Mouse (Mus musculus): ENCODE results near the gene Izumo1r. TPM values are rescaled to one million over a fixed set of nuclear protein-coding genes. Genes with fewer than 3 reads are reported as not detected.
A peak's percentile ranks its signal among the peaks of the same experiment; 100 is the strongest.

The Izumo1r gene
- polyA plus RNA-seq, 1 experiment from 2014 or later = 0.13 TPM

DNA sequence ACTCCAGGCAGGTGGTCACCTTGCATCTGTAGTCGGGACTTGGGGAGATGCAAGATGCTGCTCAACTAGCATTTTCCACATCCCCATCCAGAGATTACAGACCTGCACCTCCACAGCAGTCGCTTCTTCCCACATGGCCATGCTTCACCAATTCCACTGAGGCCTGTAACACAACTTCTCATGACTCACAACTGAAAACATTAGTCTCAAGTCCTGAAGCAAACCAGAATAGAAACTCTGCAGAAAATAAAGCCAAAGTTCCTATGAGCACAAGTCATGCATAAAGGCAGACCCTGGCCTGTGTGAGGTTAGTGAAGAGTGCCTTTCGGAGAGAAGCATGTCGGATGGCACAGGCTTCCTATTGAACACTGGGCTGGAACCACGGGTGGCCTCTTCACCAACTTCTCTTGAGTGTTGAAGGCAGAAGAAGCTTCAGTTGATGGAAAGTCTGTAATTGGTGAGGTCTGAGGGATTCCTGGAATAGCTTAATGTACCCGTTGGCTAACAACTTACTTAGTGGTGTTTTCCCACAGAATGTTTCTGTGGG is 60.4 kb downstream of the Izumo1r start:
- Histone ChIP-seq H3K4me1 (replicated peaks) (peaks cover 7% of the 10 kb centered on the region), H3K36me3 (no peaks in the 10 kb centered on the region), H3K9me3 (replicated peaks) (no peaks in the 10 kb centered on the region), H3K27me3 (no peaks in the 10 kb centered on the region), H3K4me2 (no peak overlapping the region), H3K27ac (no peak overlapping the region), H3K4me3 (no peak overlapping the region), H3K9ac (no peak overlapping the region)
- ATAC-seq (replicated peaks; ENCODE audit: insufficient number of reproducible peaks, insufficient read depth, low FRiP score, low read depth) = no peak
- 86% methylated on average over 6 of the region's 6 CpGs for WGBS

DNA sequence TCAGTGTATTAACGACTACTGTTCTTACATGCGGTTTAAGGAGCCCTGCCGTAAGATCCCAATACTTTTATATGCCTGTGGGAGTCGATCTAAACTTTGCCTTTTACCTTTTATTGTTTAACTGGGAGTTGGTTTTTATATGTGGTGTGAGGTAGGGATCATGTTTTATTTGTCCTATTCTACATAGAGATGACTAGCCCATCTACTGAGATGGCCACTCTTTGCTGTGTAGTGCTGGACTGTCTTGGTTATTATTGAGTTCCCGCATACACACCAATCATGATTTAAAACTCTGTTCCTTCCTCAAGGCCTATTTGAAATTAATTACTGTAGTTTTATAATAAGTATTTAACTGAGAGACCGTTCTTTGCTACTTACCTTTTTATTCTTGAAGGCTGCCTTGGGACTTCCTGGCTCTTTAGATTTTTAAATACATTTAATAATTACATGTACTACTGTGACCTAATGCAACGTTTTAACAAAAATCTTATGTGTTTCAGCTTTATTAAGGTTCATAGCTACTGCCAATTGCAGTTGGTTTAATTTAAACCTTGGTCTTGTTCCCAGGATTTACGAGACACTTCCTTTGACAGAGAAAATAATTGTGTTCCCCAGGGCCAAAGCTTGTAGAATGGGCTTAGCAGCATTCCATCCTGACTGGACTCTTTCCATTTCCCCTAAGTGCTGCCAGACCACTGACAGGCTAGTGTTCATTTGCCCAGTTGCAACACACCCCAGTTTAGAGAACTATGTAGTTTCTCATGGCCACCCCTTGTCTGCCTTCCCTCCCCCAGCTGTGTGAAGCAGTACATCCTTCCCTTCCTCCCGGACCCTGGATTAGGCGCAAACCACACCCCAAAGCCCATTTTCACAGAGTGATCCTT is 61.6 kb downstream of the Izumo1r start:
- H3K4me2 ChIP-seq = no peak overlapping the region

DNA sequence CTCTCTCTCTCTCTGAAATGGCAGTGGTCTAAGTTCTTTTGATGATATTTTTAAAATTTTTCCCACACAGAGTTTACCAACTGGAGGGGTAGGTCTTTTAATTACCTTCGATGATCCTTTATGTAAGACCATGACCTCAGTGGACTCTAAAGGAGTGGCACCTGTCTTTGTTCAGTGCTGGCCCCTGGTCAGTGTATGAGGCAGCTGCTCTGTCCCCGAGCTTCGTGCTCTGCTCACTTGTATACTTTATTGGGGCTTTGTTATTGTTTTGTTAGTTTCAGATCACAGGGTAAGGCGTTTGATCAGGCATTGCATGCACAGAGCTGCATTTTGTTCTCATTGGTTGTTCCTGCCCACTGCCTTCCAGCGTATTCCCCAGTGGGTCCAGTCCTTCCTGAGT is 63.8 kb downstream of the Izumo1r start:
- Histone ChIP-seq H3K9me3 (replicated peaks) (no peaks in the 10 kb centered on the region), H3K4me3 (no peak overlapping the region), H3K4me1 (replicated peaks) (peaks cover 7% of the 10 kb centered on the region), H3K4me2 (no peak overlapping the region), H3K36me3 (0 out of 2 replicates have a peak, but pooled peaks cover 2% of the 10 kb centered on the region), H3K9ac (no peak overlapping the region), H3K27ac (no peak overlapping the region), H3K27me3 (no peaks in the 10 kb centered on the region)
- WGBS = 85% methylated on average over 5 of the region's 5 CpGs
- ATAC-seq (replicated peaks; ENCODE audit: insufficient number of reproducible peaks, insufficient read depth, low FRiP score, low read depth) = no peak

More for the DNA sequence above, 61.6 kb downstream of the Izumo1r start:
- Histone ChIP-seq H3K36me3 (no peaks in the 10 kb centered on the region), H3K4me3 (no peak overlapping the region), H3K4me1 (replicated peaks) (peaks cover 7% of the 10 kb centered on the region), H3K9ac (no peak overlapping the region), H3K9me3 (replicated peaks) (no peaks in the 10 kb centered on the region), H3K27me3 (no peaks in the 10 kb centered on the region), H3K27ac (peak overlapping the region; percentile 45)
- peak; percentile 60 for ATAC-seq (replicated peaks; ENCODE audit: insufficient number of reproducible peaks, insufficient read depth, low FRiP score, low read depth)
- 72% methylated on average over 10 of the region's 10 CpGs for WGBS

DNA sequence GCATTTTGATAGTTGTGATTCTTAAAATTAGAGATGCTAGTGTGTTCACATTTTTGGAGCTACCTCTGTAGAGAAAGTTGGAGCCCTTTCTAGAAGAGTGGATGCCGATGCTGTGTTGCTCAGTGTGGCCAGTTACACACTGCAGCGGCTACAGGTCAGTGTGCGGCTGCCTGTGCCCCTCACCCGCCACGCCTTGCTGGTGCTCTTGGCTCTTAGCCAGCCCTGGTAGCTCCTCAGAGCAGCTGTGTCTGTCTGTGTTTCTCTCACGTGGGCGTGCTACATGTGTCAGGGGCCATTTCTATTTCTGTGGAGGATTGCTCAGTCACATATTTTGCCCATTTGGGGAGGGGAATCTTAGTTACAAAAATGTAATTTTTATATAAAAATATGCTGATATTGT is 64.2 kb downstream of the Izumo1r start:
- Histone ChIP-seq H3K4me2 (peak overlapping the region; percentile 24; the same call in 1 of the 2 replicates), H3K9me3 (replicated peaks) (no peaks in the 10 kb centered on the region), H3K4me1 (replicated peaks) (peaks cover 7% of the 10 kb centered on the region), H3K36me3 (0 out of 2 replicates have a peak, but pooled peaks cover 2% of the 10 kb centered on the region), H3K27me3 (no peaks in the 10 kb centered on the region), H3K27ac (no peak overlapping the region), H3K4me3 (no peak overlapping the region), H3K9ac (no peak overlapping the region)
- ATAC-seq (replicated peaks; ENCODE audit: insufficient number of reproducible peaks, insufficient read depth, low FRiP score, low read depth) = peak; percentile 81
- 20% methylated on average over 7 of the region's 7 CpGs for WGBS

Other genes starting within 250 kb of the Izumo1r start
- gene Piwil4, start 163.2 kb downstream of the Izumo1r start, polyA plus RNA-seq (2015; fragmentation: Nextera tagmentation; extraction: Ambion mirVana) = 0.08 and 0.15 TPM in 2 replicates
- gene Fut4, start 151.6 kb downstream of the Izumo1r start, polyA plus RNA-seq (2015; fragmentation: Nextera tagmentation; extraction: Ambion mirVana) = 1.2 and 1.4 TPM in 2 replicates
- 0.26 and 0.43 TPM in 2 replicates for gene 1700012B09Rik, start 132.9 kb downstream of the Izumo1r start, polyA plus RNA-seq (2015; fragmentation: Nextera tagmentation; extraction: Ambion mirVana)
- 12.8 and 14.5 TPM in 2 replicates for gene Mre11a, start 119.3 kb downstream of the Izumo1r start, polyA plus RNA-seq (2015; fragmentation: Nextera tagmentation; extraction: Ambion mirVana)
- 18.9 and 21.3 TPM in 2 replicates for gene Ankrd49, start 119.1 kb downstream of the Izumo1r start, polyA plus RNA-seq (2015; fragmentation: Nextera tagmentation; extraction: Ambion mirVana)
- gene Gpr83, start 43.7 kb downstream of the Izumo1r start, polyA plus RNA-seq (2015; fragmentation: Nextera tagmentation; extraction: Ambion mirVana) = 0.26 and 2.3 TPM in 2 replicates
- gene Panx1, start 141.5 kb upstream of the Izumo1r start, polyA plus RNA-seq (2015; fragmentation: Nextera tagmentation; extraction: Ambion mirVana) = 17.9 and 27.0 TPM in 2 replicates
- gene Hephl1, start 208.2 kb upstream of the Izumo1r start, polyA plus RNA-seq (2015; fragmentation: Nextera tagmentation; extraction: Ambion mirVana) = 0.03 TPM in 1 of 2 replicates, not detected in the other